In genomic region chr10:62305090-62305489, GRCm38 (mm10) we compare ENCODE assay signal across 21 mouse cellular contexts. TPM values are rescaled to one million over a fixed set of nuclear protein-coding genes. Genes with fewer than 3 reads are reported as not detected.
"Had no signal": no experiment of that assay in that cellular context is flagged by ENCODE, and none has a peak within 500 bp of the region (broad histone marks: within the 10 kb centered on the region; RNA-seq: fewer than 3 reads in every experiment).

No protein-coding gene starts in this region.

- H3K4me3 ChIP-seq: limb, embryonic 12.5 days; limb, embryonic 15.5 days; midbrain, embryonic 12.5 days; midbrain, embryonic 15.5 days; neural tube, embryonic 12.5 days; neural tube, embryonic 15.5 days had no signal

- DNase-seq: kidney, postnatal 10 days; kidney, postnatal 36 days; left cerebral cortex, postnatal 4 days; liver, postnatal 0 days; lung, embryonic 14.5 days; right cerebral cortex, adult 18-20 months; right cerebral cortex, postnatal 14 days; right cerebral cortex, postnatal 4 days; thymus, adult 2 months; thymus, postnatal 14 days; thymus, postnatal 4 days had no signal

- H3K27ac ChIP-seq: limb, embryonic 12.5 days; limb, embryonic 15.5 days; liver, embryonic 14.5 days; macrophage; midbrain, embryonic 12.5 days; midbrain, embryonic 15.5 days; neural tube, embryonic 12.5 days; neural tube, embryonic 15.5 days; stomach, postnatal 0 days had no signal

- H3K27me3 ChIP-seq: limb, embryonic 12.5 days; limb, embryonic 15.5 days; midbrain, embryonic 12.5 days; midbrain, embryonic 15.5 days; neural tube, embryonic 12.5 days; neural tube, embryonic 15.5 days had no signal

- H3K4me1 ChIP-seq: midbrain, embryonic 12.5 days; midbrain, embryonic 15.5 days; neural tube, embryonic 12.5 days; neural tube, embryonic 15.5 days had no signal

RNA-seq across cellular contexts. Expression of gene Tacr2, which starts 52.9 kb away (rescaled TPM):
- polyA plus RNA-seq: limb, embryonic 12.5 days; limb, embryonic 15.5 days; liver, embryonic 11.5 days; liver, embryonic 14.5 days; liver, postnatal 0 days; macrophage; midbrain, embryonic 12.5 days; midbrain, embryonic 15.5 days; neural tube, embryonic 12.5 days had no signal
